Mouse (Mus musculus) layer of hippocampus, postnatal 36 days (tissue): ENCODE measurements at regions not wholly inside any gene's neighbourhood (a gene's known extent, or its start where the extent isn't known, plus 50 kb on each side); places are given as distances from the start of the nearest gene placed in this dataset.
A peak's percentile ranks its signal among the peaks of the same experiment; 100 is the strongest.
"Not testable (repeated sequence)": the region's sequence is repeated elsewhere in the genome, so short reads cannot be mapped to it uniquely, and the experiment has no call there.

ENCODE experiments used
- DNase-seq, 2 experiments: peaks; one replicate each; pipeline ENCODE4 v3.0.0; 2022

DNA sequence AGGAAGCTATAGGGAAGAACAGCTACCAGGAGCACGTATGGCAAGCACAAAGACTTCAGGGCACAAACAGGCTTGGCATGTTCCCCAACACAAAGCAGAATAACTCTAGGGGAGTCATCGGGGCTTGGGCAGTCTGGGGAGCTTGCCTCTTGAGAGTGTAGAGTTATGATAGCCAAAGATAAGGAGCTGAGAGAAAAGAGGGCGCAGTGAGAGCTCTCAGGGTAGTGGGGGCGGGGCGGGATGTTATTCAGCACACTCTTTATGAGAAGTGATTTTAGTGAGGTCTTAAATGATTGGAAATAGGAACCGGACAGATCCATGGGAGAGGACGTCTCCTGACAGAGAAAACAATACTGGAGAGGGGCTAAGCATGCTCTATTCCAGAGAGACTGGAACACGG, 466.4 kb upstream of the Smim15 start:
- DNase-seq = no peak

DNA sequence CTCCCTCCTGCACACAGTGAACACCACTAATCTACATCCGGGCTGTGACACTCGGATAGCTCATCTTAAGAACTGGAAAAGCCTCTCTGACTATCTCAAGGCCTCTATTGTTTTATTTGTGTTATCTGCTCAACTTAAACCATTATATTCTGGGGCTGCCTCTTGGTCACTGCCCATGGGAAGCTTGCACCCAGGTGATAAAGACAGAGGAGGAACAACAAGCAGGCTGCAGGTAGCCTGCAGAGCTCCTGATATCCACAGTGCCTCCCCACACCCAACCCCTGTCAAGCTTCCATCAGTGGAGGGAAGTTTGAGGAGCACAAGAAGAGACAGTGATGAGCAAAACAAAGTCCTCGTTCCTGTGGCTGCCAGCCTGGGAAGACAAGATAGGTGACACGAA, 467.0 kb upstream of the Smim15 start:
- DNase-seq = no peak

DNA sequence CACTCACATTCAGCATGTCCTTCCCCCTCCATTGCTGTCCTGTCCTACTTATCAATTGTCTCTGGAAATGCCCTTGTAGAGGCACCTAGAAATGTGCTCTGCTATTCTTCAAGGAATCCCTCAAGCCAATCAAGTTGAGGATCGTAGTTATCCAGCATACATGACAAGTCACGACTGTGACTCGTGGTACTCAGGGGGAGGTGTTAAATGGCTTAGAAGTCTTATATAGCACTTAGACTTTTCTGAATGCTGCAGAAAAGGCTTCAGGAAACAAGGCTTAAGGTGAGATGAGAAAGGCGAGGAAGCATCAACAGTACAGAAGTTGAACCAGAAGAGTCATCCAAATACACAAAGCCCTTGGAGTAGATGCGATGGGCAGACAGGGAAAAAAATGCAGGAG, 467.5 kb upstream of the Smim15 start:
- DNase-seq = no peak

DNA sequence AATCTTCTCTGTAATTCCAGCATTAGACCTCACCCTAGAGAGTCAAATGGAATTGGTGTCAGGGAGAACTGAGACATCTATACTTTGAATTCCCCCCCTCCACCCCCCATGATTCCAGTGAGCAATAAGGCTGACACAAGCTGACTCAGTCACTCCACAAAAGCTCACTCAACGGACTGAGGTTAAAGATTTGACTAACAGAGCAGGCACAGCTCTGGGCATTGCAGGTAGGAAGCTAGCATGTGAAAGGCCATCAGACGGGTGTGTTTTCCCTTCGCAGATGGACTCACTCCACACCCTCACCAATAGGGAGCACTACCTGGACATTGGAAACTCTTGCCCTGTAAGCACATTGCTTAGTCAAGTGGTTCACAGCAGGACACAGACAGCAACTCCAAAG, 469.2 kb upstream of the Smim15 start:
- no peak for DNase-seq

DNA sequence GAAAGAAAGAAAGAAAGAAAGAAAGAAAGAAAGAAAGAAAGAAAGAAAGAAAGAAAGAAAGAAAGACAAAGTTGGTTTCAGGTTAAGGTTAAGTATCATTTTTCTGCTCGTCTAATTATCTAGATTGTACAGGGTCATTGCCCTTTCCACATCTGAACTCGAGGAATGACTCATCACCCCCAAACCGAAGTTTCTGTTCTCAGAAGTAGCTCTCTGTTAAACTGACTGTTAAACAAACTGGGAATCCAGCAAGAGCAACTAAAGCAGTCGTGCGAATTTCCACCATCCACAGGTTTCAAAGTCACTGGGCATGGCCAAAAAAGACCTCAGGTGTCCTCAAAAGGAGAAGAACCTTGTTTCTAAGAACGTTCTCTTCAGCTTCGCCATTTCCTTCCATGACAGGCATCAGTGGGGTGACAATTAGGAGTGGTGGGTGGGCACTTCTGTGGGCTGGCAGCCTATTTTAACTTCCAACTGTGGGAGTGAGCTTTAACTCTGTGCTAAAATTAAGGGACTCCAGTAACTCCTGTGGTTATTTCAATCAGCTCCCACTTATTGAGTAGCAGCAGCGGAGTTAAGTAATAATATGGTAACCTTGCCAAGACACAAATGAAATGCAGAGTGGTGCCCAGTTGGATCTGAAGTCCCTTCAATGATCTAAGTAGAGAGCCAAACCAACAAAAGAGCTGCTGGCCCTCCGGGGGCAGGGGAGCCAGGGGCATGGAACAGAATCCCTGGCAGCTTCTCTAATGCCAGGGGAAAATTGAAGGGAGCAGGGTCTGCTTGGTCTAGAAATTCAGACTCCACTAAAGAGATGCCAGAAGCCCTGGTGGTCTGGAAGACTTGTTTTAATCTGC, 470.5 kb upstream of the Smim15 start:
- peak in 1 of 2 experiments; percentile 5 for DNase-seq

DNA sequence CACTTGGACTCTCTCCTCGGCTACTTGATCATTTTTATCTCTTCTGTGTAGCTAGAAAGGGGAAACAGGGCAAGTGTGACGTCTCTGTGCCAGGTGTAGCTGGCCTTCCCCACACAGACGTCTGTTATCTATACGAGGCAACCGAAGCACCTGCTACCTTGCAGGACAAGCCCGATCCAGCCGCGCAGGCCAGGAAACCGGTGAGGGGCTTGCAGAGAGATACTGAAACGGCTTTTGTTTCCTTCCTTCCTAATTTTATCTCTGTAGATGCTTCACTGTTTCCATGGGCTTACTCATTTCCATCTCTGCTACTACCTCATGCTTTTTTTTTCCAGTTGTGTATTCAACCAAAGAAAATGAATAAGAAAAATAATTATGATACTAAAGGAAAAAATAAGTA, 472.7 kb upstream of the Smim15 start:
- no peak for DNase-seq

DNA sequence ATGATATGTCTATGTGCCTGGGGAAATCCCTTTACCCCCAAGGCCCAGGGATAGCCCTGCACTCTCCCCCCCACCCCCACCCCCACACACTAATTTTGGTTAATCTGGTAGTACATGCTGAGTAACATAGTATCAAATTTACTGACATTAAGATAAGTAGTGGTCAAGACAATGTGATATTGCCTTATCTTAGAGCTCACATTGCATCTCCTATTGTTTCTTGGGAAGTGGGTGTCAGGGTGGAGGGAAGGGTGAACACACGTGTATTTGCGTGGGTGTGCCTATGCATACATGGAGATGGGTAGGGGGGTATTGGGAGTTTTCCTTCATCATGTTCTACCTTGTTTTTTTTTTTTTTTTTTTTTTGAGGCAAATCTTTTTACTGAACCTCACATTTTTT, 474.8 kb upstream of the Smim15 start:
- DNase-seq = no peak

DNA sequence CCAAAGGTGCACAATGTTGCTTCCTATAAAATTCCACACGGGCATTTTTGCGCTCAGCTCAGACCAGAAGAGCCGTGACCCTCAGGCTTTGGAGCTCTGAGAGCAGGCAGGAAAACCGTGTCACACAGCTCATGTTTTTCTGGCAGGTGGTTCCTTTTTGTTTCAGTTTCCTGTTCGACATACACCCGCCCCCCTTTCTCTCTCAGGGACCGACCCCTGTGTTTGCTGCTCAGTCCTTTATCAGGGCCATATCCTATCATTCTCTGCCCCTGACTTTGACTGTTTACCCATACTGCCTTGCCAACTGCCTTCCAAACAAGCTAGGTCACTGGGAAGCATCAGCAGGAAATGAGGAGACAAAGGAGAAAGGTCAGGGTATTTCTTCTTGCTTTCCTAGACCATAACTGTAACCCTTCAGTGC, 475.5 kb upstream of the Smim15 start:
- no peak for DNase-seq

DNA sequence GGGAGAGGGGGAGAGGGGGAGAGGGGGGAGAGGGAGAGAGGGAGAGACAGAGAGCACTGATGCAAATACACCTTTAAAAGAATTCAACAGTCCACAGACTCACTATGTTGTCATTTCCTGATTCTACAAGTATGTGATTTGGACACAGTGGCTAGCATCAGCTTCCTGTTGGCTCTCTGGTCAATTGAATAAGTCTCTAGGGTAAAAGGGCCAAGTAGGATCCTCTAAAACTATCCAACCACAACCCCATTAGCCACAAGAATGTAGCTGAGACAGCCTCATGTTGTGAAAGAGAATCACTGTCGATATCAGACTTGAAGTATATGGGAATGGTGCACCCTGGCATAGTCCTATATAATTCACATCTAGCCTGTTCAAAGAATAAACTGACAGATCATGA, 481.8 kb upstream of the Smim15 start:
- DNase-seq = no peak

DNA sequence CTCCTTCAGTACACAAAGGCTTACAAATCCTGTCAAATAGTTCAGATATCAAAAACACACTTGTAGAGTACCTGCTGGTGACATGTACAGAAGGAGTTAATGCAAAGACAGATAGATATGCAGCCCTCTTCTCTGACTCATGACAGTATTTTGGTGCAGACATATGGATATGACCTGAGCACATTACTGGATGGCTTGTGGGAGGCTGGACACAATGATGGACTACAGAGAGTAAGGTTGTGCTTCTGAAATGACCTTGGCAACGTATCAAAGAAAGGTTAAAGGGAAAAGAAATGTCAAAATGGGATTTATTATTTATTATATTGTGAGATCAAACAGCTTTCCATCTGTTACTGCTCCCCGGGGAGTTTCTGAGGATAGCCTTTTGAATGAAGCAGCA, 482.7 kb upstream of the Smim15 start:
- no peak for DNase-seq

DNA sequence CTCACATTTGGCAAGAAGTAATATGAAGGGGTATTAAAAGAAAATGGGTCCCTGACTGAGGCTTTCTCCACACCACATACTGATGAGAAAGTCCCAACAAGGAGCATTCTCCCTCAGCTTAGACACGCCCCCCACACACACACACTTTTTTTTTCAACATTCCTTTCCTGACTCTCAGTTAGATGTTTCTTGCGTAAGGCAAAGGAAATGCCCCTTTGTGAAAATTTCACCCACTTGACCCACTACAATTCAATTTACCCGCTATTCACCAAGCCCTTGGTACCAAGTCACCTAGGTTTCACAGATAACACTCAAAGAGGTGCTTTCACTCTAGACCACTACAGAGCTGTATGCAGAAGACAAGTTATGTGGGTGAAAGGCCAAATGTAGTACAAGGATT, 488.3 kb upstream of the Smim15 start:
- DNase-seq = no peak

DNA sequence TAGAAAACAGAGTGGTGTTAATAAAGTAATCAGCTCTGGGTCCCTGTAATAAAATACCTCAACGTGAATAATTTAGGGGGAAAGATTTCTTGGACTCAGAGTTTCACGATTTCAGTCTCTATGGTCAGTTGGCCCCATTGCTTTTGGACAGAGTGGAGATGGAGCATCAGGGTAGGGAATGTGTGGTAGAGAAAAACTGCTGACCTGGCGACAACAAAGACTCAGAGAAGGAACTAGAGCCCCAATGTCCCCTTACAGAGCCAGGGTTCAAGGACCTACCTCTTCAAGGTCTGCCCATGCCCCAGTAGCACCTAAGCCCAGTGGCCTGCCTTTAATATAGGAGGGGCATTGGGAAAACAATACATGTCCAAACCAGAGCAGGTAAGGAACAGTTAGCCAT, 490.2 kb upstream of the Smim15 start:
- DNase-seq = no peak

DNA sequence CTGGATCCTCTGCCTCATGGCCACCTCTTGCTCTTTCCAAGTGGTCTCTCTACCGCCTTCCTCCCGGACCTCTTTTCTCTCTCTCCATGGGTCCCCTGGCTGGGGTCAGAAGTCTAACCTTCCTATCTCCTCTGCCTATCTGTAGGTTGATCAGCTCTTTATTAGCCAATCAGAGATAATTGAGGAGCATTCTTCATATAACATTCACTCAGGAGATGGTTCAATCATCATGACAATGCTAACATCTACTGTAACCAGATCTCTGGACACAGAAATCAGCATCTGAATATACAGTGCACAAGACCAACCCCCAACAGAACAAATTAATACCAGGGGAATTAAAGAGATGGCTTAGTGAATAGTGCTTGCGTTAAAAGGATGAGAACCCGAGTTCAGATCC, 492.1 kb upstream of the Smim15 start:
- DNase-seq = no peak

DNA sequence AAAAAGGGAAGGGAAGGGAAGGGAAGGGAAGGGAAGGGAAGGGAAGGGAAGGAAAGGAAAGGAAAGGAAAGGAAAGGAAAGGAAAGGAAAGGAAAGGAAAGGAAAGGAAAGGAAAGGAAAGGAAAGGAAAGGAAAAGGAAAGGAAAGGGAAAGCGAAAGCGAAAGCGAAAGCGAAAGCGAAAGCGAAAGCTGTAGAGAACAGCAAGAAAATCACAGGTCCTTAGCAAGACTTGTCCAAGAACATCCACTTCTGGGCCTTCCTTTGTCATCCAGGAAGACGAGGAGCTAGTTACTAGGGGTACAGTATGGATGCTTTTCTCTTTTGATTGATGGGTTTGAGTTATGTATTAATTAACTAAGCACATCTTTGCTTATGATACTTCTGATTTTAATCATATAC, 494.3 kb upstream of the Smim15 start:
- not testable (repeated sequence) for DNase-seq

DNA sequence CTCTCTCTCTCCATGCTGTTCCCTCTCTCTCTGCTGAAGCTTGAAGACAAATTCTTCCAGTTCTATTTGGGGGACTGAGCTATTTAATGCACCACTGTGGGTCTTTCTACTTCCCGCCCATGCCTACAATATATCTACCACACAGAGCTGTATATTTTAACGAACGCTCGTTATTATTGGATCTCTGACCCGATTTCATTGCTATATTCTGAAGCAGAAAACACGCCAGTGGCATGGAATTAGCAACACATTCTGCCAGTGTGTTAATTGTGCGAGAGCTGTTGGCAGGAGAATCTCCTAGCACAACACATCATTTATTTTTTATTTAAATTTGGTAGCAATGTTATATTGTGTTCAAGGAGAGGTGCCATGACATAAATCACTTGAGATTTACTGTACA, 497.2 kb upstream of the Smim15 start:
- no peak for DNase-seq

DNA sequence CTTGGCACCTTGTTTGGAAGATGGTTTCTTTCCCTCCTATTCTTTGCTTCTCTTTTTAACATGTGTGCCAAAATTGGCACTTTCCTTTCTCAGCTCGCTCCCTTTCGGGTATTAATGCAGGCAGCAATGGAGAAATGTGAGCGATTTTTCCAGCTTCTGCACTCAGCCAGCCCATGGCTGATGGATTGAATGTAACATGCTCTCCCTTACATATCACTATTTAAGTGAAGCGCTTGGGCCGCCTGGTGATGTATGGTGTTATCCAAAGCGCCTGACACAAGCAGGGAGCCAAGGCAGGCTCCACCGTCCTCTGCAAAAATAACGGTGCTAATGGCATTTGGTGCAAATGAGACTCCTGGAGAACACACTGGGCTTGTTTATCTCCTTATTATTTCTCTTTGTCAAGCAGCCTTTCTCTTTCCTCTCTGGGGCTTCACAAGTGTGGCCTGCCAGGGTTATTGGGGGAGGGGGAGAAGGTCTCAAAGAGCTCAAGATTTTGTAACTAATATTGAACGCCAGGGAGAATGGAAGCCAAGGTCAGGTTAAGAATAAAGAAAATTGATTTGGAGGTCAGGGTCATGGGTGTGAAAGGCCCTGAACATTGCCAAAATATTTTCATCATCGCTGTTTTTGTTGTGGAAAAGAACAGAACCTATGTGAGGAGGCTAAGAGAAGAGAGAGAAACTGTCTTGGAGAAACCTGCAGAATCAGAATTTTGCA, 497.9 kb upstream of the Smim15 start:
- DNase-seq = no peak

DNA sequence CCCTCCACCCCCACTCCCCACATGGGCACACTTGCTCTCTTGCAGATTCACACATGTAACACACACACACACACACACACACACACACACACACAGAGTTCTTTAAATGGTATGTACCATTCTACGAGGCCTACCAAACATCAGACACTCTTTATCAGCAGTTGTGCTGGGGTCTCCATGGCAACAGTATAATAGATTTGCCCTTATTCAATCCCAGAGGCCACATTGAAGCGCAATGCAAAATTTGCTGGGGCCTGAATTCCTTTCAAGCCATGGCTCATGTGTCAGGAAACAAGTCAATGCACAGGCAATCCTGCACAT, 502.7 kb upstream of the Smim15 start:
- no peak for DNase-seq

DNA sequence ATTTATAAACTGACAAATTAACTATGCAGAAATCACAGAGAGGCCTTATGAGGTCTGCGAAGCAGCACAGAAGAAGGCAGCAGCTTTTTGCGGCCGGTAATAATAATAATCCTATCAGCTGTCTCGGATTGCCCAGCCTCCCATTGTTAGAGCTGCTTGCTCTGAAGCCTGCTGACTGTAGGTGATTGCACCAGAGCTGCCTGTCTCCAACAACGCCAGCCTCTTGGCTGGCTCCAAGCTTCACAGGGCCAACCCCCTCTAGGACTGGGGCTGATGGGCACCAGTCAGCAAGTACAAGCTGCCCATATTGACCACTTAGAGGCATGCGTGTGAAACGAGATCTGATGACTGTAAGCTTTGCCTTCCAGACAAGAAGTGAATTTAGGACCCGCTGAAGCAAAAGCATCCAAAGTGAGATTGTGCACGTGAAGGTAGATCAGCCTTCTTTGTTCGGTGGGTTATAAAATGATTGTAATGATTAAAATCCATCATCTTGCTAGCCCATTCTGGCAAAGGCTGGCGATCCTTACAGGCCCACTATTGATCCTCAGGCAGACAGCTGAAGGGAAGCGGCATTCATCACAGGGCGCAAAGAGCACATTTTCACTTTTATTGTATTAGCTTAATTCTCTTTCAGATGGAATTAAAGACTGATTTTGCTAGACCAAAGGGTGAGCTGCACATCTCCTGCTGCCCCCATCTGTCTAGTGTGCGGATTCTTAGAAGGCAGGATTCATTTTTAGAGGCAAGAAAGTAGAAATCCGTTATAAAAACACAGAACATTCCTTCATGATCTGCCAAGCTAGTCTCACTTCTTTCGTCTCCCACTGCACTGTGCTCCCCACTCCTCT, 503.2 kb upstream of the Smim15 start:
- peak in 1 of 2 experiments; percentile 9 for DNase-seq

DNA sequence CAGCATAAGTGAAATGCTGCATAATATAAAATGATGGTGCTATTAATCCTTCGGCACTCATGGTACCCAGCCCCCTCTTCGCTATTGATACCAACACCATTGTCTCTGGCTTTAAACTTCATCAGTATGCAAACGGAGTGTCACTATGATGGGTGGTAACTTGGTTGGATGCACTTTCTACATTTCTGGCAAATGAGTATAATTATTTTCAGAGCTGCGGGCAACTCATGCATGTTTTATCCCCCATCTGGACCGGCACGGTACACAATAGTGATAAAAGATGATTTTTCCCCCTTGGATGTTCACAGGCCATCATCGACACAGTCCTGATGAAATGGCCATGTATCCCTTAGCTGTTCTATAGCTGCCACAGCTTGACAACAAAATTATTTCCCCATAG, 503.9 kb upstream of the Smim15 start:
- DNase-seq = no peak

DNA sequence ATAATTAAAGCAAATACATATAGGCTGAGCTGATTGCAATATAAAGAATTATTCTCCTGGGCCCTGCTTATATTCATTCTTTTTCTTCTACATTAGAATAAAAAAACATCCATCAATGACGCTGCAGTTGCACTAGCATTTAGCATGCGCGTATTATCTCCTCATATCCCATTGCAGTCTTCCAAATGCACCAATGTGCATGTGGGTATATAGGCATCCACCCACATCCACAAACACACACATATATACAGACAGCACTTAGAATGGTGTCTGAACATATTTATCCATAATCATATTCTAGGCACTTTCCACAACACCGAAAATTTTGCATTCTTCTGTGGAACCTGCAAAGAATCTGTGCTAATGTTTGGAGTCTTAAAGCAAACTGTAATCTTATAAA, 504.4 kb upstream of the Smim15 start:
- DNase-seq = no peak

DNA sequence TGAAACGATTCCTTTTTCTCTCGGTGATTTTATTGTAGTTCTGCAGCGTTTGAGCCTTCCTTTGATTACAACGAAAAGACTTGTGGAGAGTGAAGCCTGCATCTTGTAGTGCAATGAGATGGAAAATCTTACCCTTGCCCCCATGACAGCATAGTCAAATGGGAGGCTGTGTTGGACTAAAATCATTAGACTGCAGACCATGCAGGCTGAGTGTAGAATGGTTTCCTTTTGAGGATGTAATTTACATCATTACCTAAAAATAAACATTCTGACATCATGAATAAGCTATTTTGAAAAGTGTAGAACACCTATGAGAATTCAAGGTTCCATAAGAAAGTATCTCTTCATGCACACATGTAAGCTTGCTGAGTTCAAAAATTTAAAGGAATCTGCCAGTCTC, 504.9 kb upstream of the Smim15 start:
- DNase-seq = no peak

DNA sequence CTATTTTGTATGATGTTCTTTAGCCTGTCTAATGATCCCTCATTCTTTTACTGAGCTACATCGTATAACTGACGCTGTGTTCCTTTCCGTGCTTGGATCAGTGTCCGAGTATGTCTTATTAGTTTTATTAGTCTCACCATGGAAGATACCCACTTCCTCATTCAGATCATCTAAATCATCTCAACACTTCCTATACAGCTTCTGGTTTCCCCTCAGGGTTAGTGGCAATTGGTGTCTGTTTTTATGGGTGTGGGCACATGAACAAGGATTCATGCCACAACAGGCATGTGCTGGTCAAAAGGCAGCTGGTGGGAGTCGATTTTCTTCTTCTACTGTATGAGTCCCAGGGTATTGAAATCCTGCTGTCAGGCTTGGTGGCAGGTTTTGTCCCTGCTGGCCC, 509.0 kb upstream of the Smim15 start:
- DNase-seq = no peak

DNA sequence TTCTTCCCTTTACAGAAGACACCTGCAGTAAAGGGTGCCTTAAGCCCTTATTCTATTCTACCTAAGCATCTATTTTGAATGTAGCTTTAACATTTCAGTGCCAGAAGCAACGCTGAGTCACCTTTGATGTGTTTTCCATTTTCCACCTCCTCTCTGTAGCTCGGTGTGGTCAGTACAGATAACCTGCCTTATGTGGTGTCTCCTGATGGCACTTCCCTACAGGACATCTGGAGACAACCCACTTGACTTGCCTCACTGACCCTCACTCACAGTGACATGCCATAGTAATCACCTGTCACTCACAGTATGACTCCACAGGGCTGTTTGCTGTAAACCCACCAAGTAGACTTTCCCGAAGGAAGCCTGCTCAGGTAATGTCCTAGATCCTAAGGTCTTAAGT, 510.9 kb upstream of the Smim15 start:
- DNase-seq = no peak
